Mouse (Mus musculus): Measurements from ENCODE around the gene Ube2f.
A peak's percentile ranks its signal among the peaks of the same experiment; 100 is the strongest.

Gene Ube2f

GRCm38 (mm10) chr1:91249564-91250414 lies at the start of gene Ube2f:
TSS of gene Ube2f (plus strand) at chr1:91250304.
- peak; percentile 90 for DNase-seq (ENCODE audit: low spot score)

GRCm38 (mm10) chr1:91201122-91201521 lies 49.0 kb upstream of the Ube2f start:
- DNase-seq (ENCODE audit: low spot score) = no peak

DNA sequence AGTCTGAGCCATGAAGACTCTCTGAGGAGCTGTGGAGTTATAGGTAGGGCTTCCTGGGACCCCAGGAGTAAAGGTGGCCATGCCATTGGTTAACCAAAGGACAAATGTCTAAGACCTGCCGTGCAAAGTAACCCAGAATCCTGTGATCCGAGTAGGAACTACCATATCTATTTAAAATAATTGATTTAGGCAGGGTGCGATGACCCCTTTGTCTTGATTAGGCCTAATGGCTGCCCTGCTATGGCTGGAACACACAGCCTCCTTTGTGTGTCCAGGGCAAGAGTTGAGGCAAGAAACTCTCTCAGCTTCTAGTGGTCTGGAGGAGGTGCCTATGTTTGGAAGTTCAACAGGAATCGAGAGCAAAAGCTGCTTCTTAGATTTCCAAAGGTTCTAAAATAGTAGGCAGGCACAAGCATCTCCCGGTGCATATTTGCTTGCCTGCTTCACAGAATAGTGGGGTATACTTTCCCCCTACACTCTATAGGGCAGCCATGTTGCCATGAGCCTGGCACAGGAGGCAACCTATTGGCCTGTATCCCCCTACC lies 45.8 kb upstream of the Ube2f start:
- DNase-seq (ENCODE audit: low spot score) = no peak

DNA sequence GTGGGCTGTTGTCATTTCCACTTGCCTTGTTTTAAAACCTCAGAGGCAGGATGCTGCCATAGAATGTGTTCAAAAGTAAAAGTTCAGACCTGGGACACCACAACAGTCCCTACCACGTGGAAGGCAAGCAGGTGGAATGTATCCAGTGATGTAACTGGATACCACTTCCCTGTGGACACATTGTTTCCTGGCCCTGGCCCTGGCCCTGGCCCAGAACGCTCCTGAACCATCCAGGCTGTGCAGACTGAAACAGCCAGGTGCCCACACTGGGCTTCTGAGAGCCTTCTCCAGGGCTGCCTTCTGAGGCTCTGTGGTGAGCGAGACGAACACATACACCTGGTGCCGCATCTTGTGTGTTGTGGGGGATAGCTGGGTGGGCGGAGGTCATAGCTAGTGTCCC lies 44.5 kb upstream of the Ube2f start:
- DNase-seq (ENCODE audit: low spot score) = no peak

- DNase-seq (ENCODE audit: low spot score) = no peak
Measured at GRCm38 (mm10) chr1:91206336-91206735, 43.8 kb upstream of the Ube2f start.

DNA sequence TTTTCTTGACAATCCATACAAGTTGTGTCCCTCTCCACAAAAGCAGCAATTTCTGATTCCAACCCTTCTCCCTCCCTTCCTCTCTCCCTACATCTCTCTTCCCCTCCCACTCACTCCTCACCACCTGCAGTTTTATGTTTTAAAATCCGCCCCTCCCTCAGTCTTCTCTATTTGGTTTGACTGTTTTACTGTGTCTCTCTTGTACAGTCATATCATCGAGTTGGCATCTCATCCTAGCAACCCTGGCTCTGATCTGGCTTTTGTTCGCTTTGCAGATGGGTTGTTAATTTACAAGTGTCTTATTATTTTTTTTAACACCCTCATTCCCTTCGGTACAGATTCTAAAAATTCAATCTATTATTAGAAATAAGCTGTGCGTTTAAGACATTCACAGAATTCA lies 43.2 kb upstream of the Ube2f start:
- DNase-seq (ENCODE audit: low spot score) = no peak

DNA sequence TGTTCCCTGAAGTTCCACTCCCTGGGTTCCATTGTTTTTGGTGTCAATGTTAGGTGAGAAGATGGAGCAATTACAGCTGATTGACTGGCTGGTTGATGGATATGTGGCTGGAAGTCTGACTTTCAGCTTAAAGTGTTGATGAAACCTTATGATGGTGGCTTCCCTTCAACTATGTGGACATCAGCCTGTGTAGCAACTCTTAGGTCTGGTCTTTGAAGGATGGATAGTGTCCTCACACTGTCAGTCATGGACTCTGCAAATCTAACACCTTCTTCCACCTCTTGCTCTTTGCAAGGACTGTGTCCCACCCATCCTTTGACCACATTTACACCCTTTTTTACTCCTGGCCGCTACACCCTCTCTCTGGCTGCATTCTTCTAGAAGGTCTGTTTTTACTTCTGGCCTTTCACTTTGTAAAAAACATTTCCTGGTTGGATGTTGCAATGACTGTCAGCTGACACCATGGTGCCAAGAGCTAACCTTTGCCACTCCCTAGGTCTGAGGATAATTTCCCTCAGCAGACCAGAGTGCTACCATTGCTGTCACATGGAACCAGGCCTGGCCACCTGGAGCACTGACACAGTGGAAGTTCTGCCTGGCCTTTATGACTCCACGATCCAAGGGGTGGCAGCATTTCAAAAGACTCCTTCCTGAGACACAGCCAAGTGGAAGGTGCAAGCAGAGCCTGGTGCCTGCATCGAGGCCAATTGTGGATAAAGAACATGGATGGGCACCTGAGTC lies 42.6 kb upstream of the Ube2f start:
- no peak for DNase-seq (ENCODE audit: low spot score)

- no peak for DNase-seq (ENCODE audit: low spot score)
Measured at GRCm38 (mm10) chr1:91209343-91209742, 40.8 kb upstream of the Ube2f start.

DNA sequence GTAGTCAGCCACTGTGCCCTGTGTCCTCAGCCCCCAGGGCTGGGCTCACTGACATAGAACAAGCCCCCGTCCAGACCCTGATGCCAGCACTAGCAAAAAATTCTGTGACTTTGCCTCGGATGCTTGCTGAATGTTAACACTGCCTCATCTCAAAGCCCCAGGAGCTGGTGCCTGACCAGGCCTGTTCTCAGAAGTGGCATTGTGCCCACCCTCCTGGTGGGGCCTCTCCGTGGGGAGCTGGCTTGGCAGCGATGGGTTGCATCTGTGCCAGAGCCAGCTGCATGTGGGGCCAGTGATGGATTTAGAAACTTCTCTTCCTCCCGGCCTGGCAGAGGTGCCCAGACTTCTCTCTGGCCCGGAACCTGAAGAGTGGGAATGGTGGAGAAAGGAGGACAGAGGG lies 40.3 kb upstream of the Ube2f start:
- DNase-seq (ENCODE audit: low spot score) = no peak

DNA sequence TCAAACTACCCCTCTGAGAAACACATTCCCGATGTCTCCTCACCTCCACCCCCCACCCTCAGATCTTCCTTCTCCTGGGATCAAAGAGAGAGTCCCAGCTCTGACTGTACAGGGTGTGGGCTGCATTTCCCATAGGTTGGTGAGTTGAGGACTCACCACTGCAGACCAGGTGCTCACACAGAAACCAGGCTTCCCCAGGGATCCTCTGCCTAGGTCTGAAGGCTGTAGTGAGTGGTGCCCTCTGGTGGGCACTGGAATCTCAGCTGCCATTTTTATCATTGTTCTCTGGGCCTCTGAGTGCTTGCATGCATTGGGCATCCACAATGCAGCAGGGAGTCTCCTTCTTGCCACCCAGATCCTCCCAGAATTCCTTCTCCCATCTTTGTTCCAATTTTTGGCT lies 39.0 kb upstream of the Ube2f start:
- peak; percentile 57 for DNase-seq (ENCODE audit: low spot score)

DNA sequence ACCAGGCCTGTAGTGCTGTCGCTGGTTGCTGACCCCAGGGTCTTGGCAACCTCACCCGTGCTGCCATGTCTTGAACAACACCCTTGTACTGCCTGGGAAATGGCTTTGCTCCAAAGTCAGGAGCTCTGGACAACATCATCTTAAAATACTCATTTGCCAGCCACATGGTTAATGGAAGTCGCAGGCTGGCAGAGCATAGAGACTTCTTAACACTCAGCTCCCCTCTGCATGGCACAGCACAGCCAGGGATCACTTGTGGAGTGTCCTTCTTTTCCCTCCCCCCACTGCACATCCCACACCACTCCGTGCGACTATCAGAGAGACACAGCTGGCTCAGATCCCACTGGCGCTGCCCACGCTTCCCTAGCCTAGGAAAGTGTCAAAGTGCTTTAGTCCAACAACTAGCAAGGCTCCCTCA lies 38.5 kb upstream of the Ube2f start:
- DNase-seq (ENCODE audit: low spot score) = no peak

GRCm38 (mm10) chr1:91215264-91215663 lies 34.8 kb upstream of the Ube2f start:
- DNase-seq (ENCODE audit: low spot score) = no peak

- DNase-seq (ENCODE audit: low spot score) = no peak
Measured at GRCm38 (mm10) chr1:91215981-91216380, 34.1 kb upstream of the Ube2f start.

- DNase-seq (ENCODE audit: low spot score) = no peak
Measured at GRCm38 (mm10) chr1:91216504-91217267, 33.4 kb upstream of the Ube2f start.

- no peak for DNase-seq (ENCODE audit: low spot score)
Measured at GRCm38 (mm10) chr1:91219641-91220321, 30.3 kb upstream of the Ube2f start.

GRCm38 (mm10) chr1:91220322-91220672 lies 29.8 kb upstream of the Ube2f start:
- DNase-seq (ENCODE audit: low spot score) = peak; percentile 25

GRCm38 (mm10) chr1:91226562-91226961 lies 23.5 kb upstream of the Ube2f start:
- no peak for DNase-seq (ENCODE audit: low spot score)

GRCm38 (mm10) chr1:91227381-91228054 lies 22.6 kb upstream of the Ube2f start:
- DNase-seq (ENCODE audit: low spot score) = no peak

- DNase-seq (ENCODE audit: low spot score) = no peak
Measured at GRCm38 (mm10) chr1:91231142-91231541, 19.0 kb upstream of the Ube2f start.

DNA sequence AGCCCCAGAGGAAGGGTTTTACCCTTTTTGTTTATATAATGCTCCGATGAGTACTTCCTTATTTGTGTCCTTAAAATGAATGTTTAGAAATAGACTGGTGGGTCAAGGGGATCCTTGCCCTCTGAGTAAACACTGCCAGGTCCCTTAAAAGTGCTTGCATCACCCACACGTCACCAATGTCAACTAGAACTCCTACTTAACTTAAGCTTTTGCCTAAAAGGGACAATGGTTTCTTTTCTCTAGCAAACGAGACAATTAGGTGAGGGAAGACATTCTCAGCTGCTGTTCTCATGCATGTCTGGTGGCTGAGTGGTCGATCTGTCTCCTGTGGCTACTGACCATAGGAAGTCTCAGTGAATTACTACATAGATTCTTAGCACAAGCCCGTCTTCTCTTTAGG lies 18.2 kb upstream of the Ube2f start:
- DNase-seq (ENCODE audit: low spot score) = no peak

GRCm38 (mm10) chr1:91235395-91235794 lies 14.7 kb upstream of the Ube2f start:
- no peak for DNase-seq (ENCODE audit: low spot score)

All from T-cell, adult 2 months (primary cell).